Mouse (Mus musculus): ENCODE measurements around the gene Klhl31. TPM values are rescaled to one million over a fixed set of nuclear protein-coding genes. Genes with fewer than 3 reads are reported as not detected.

The Klhl31 gene
- polyA plus RNA-seq (2014; fragmentation: Nextera tagmentation; extraction: Ambion mirVana), result 0.24 and 0.29 TPM in 2 replicates

GRCm38 (mm10) chr9:77636450-77636951 lies at the start of gene Klhl31:
Gene Klhl31 (plus strand): TSS chr9:77636500.
- DNase-seq (ENCODE audit: low spot score) (no peak), ATAC-seq (replicated peaks; ENCODE audit: low FRiP score) (no peak)
- Histone ChIP-seq H3K4me3 (ENCODE audit: low read depth, low read length) (no peak within 1 kb of the TSS), H3K36me3 (ENCODE audit: control insufficient read depth, insufficient read depth, low read length) (no peaks in the 10 kb centered on the region), H3K9ac (ENCODE audit: low read length) (no peak within 1 kb of the TSS), H3K9me3 (ENCODE audit: control insufficient read depth, low read length) (no peaks in the 10 kb centered on the region), H3K27me3 (ENCODE audit: control insufficient read depth, insufficient read depth, low read length) (no peaks in the 10 kb centered on the region), H3K4me2 (ENCODE audit: low read depth, low read length, severe bottlenecking) (no peak within 1 kb of the TSS), H3K4me1 (replicated peaks; ENCODE audit: control insufficient read depth, insufficient read depth, low read length) (no peaks in the 10 kb centered on the region), H3K27ac (ENCODE audit: low read depth, low read length) (no peak within 1 kb of the TSS)
- WGBS, result 63% methylated on average over 10 of the region's 10 CpGs

- Histone ChIP-seq H3K27me3 (ENCODE audit: control insufficient read depth, insufficient read depth, low read length) (no peaks in the 10 kb centered on the region), H3K4me3 (ENCODE audit: low read depth, low read length) (no peak overlapping the region), H3K9me3 (ENCODE audit: control insufficient read depth, low read length) (no peaks in the 10 kb centered on the region), H3K4me2 (ENCODE audit: low read depth, low read length, severe bottlenecking) (no peak overlapping the region), H3K4me1 (replicated peaks; ENCODE audit: control insufficient read depth, insufficient read depth, low read length) (0 out of 2 replicates have a peak, but pooled peaks cover 3% of the 10 kb centered on the region), H3K36me3 (ENCODE audit: control insufficient read depth, insufficient read depth, low read length) (no peaks in the 10 kb centered on the region), H3K27ac (ENCODE audit: low read depth, low read length) (no peak overlapping the region), H3K9ac (ENCODE audit: low read length) (no peak overlapping the region)
- DNase-seq (ENCODE audit: low spot score) (no peak), ATAC-seq (replicated peaks; ENCODE audit: low FRiP score) (peak; percentile 22; the same call in 1 of the 2 replicates)
- WGBS, result 39% methylated on average over 6 of the region's 6 CpGs
Measured at GRCm38 (mm10) chr9:77586806-77587591, 49.3 kb upstream of the Klhl31 start.

GRCm38 (mm10) chr9:77587616-77588015 lies 48.7 kb upstream of the Klhl31 start:
- Histone ChIP-seq H3K27ac (ENCODE audit: low read depth, low read length) (no peak overlapping the region), H3K4me3 (ENCODE audit: low read depth, low read length) (no peak overlapping the region), H3K4me2 (ENCODE audit: low read depth, low read length, severe bottlenecking) (no peak overlapping the region), H3K9ac (ENCODE audit: low read length) (no peak overlapping the region), H3K9me3 (ENCODE audit: control insufficient read depth, low read length) (no peaks in the 10 kb centered on the region), H3K4me1 (replicated peaks; ENCODE audit: control insufficient read depth, insufficient read depth, low read length) (0 out of 2 replicates have a peak, but pooled peaks cover 3% of the 10 kb centered on the region), H3K36me3 (ENCODE audit: control insufficient read depth, insufficient read depth, low read length) (no peaks in the 10 kb centered on the region), H3K27me3 (ENCODE audit: control insufficient read depth, insufficient read depth, low read length) (no peaks in the 10 kb centered on the region)
- DNase-seq (ENCODE audit: low spot score) (no peak), ATAC-seq (replicated peaks; ENCODE audit: low FRiP score) (no peak)
- WGBS, result 71% methylated on average over 7 of the region's 7 CpGs

GRCm38 (mm10) chr9:77589496-77589895 lies 46.8 kb upstream of the Klhl31 start:
- ATAC-seq (replicated peaks; ENCODE audit: low FRiP score), result peak; percentile 54
- H3K36me3 ChIP-seq (ENCODE audit: control insufficient read depth, insufficient read depth, low read length), result no peaks in the 10 kb centered on the region
- H3K27ac ChIP-seq (ENCODE audit: low read depth, low read length), result no peak overlapping the region; the same call in 1 of the 2 replicates
- no peak overlapping the region for H3K4me3 ChIP-seq (ENCODE audit: low read depth, low read length)
- no peak overlapping the region for H3K9ac ChIP-seq (ENCODE audit: low read length)
- peaks cover 4% of the 10 kb centered on the region; the same call in 1 of the 2 replicates for H3K4me1 ChIP-seq (replicated peaks; ENCODE audit: control insufficient read depth, insufficient read depth, low read length)
- DNase-seq (ENCODE audit: low spot score), result no peak
- H3K4me2 ChIP-seq (ENCODE audit: low read depth, low read length, severe bottlenecking), result no peak overlapping the region
- WGBS, result 18% methylated on average over 2 of the region's 2 CpGs
- H3K27me3 ChIP-seq (ENCODE audit: control insufficient read depth, insufficient read depth, low read length), result no peaks in the 10 kb centered on the region
- H3K9me3 ChIP-seq (ENCODE audit: control insufficient read depth, low read length), result no peaks in the 10 kb centered on the region

- H3K9me3 ChIP-seq (ENCODE audit: control insufficient read depth, low read length), result no peaks in the 10 kb centered on the region
- H3K4me2 ChIP-seq (ENCODE audit: low read depth, low read length, severe bottlenecking), result no peak overlapping the region
- H3K4me3 ChIP-seq (ENCODE audit: low read depth, low read length), result no peak overlapping the region
- H3K27ac ChIP-seq (ENCODE audit: low read depth, low read length), result no peak overlapping the region
- no peak overlapping the region for H3K9ac ChIP-seq (ENCODE audit: low read length)
- H3K36me3 ChIP-seq (ENCODE audit: control insufficient read depth, insufficient read depth, low read length), result no peaks in the 10 kb centered on the region
- no peaks in the 10 kb centered on the region for H3K27me3 ChIP-seq (ENCODE audit: control insufficient read depth, insufficient read depth, low read length)
- peaks cover 8% of the 10 kb centered on the region; the same call in 1 of the 2 replicates for H3K4me1 ChIP-seq (replicated peaks; ENCODE audit: control insufficient read depth, insufficient read depth, low read length)
- ATAC-seq (replicated peaks; ENCODE audit: low FRiP score) (no peak), DNase-seq (ENCODE audit: low spot score) (no peak)
- WGBS, result 57% methylated on average over 4 of the region's 4 CpGs
Measured at GRCm38 (mm10) chr9:77592423-77592822, 43.9 kb upstream of the Klhl31 start.

- Histone ChIP-seq H3K27me3 (ENCODE audit: control insufficient read depth, insufficient read depth, low read length) (no peaks in the 10 kb centered on the region), H3K9ac (ENCODE audit: low read length) (peak overlapping the region; percentile 17), H3K36me3 (ENCODE audit: control insufficient read depth, insufficient read depth, low read length) (no peaks in the 10 kb centered on the region), H3K4me1 (replicated peaks; ENCODE audit: control insufficient read depth, insufficient read depth, low read length) (peaks cover 6% of the 10 kb centered on the region; the same call in 1 of the 2 replicates), H3K4me3 (ENCODE audit: low read depth, low read length) (no peak overlapping the region), H3K4me2 (ENCODE audit: low read depth, low read length, severe bottlenecking) (peak overlapping the region; percentile 37; the same call in 1 of the 2 replicates), H3K27ac (ENCODE audit: low read depth, low read length) (peak overlapping the region; percentile 54), H3K9me3 (ENCODE audit: control insufficient read depth, low read length) (no peaks in the 10 kb centered on the region)
- 18% methylated on average over 12 of the region's 12 CpGs for WGBS
- ATAC-seq (replicated peaks; ENCODE audit: low FRiP score), result peak; percentile 62
- DNase-seq (ENCODE audit: low spot score), result no peak
Measured at GRCm38 (mm10) chr9:77595006-77595626, 41.2 kb upstream of the Klhl31 start.

- Histone ChIP-seq H3K27ac (ENCODE audit: low read depth, low read length) (no peak overlapping the region), H3K4me2 (ENCODE audit: low read depth, low read length, severe bottlenecking) (no peak overlapping the region), H3K27me3 (ENCODE audit: control insufficient read depth, insufficient read depth, low read length) (no peaks in the 10 kb centered on the region), H3K9me3 (ENCODE audit: control insufficient read depth, low read length) (no peaks in the 10 kb centered on the region), H3K4me3 (ENCODE audit: low read depth, low read length) (no peak overlapping the region), H3K36me3 (ENCODE audit: control insufficient read depth, insufficient read depth, low read length) (no peaks in the 10 kb centered on the region), H3K4me1 (replicated peaks; ENCODE audit: control insufficient read depth, insufficient read depth, low read length) (peaks cover 5% of the 10 kb centered on the region; the same call in 1 of the 2 replicates), H3K9ac (ENCODE audit: low read length) (no peak overlapping the region)
- ATAC-seq (replicated peaks; ENCODE audit: low FRiP score), result no peak
- peak; percentile 82 for DNase-seq (ENCODE audit: low spot score)
- WGBS, result 39% methylated on average over 7 of the region's 7 CpGs
Measured at GRCm38 (mm10) chr9:77596355-77596754, 39.9 kb upstream of the Klhl31 start.

GRCm38 (mm10) chr9:77598560-77598959 lies 37.7 kb upstream of the Klhl31 start:
- ATAC-seq (replicated peaks; ENCODE audit: low FRiP score) (no peak), DNase-seq (ENCODE audit: low spot score) (no peak)
- WGBS, result 71% methylated on average over 3 of the region's 3 CpGs

More at GRCm38 (mm10) chr9:77598560-77598959, 37.7 kb upstream of the Klhl31 start:
- Histone ChIP-seq H3K4me1 (replicated peaks; ENCODE audit: control insufficient read depth, insufficient read depth, low read length) (peaks cover 6% of the 10 kb centered on the region; the same call in 1 of the 2 replicates), H3K27ac (ENCODE audit: low read depth, low read length) (no peak overlapping the region), H3K27me3 (ENCODE audit: control insufficient read depth, insufficient read depth, low read length) (no peaks in the 10 kb centered on the region), H3K9ac (ENCODE audit: low read length) (no peak overlapping the region), H3K4me3 (ENCODE audit: low read depth, low read length) (no peak overlapping the region), H3K36me3 (ENCODE audit: control insufficient read depth, insufficient read depth, low read length) (no peaks in the 10 kb centered on the region), H3K4me2 (ENCODE audit: low read depth, low read length, severe bottlenecking) (no peak overlapping the region), H3K9me3 (ENCODE audit: control insufficient read depth, low read length) (no peaks in the 10 kb centered on the region)
